Comparison of ENCODE assay signal across 12 mouse cellular contexts in the genomic region with DNA sequence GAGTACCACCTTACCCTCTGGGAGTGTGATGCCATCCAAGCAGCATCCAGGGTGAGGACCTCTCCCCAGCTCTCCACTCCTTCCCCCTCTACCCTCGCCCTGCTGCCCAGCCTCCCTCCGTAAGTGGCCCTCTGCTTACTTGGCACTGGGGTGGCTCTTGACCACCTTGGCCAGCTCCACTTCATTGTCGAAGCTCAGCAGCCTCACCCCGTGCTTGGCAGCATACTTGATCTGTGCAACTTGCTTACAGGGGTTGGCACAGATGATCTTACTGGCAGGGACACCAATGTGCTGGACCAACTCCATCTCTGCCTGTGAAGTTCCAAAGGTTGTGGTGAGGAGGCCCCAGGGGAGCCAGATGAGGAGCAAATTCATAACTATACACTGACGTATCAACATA. TPM values are rescaled to one million over a fixed set of nuclear protein-coding genes. Genes with fewer than 3 reads are reported as not detected.
A peak's percentile ranks its signal among the peaks of the same experiment; 100 is the strongest.
DNase-seq lines count a peak whose midpoint lies in the region; ATAC-seq and TF ChIP-seq lines count a peak whose summit lies in the region.
"Had no signal": no experiment of that assay in that cellular context is flagged by ENCODE, and none has a peak within 500 bp of the region (broad histone marks: within the 10 kb centered on the region; RNA-seq: fewer than 3 reads in every experiment).

No protein-coding gene starts in this region.

- 0 out of 2 replicates have a peak, but pooled peaks have one; percentile 12 for TF ChIP-seq POLR2A in embryonic fibroblast, embryonic 13.5 days (IDR thresholded peaks at IDR 0.05; ENCODE audit: low read depth, low read length)

- DNase-seq in heart, adult 18-20 months = peak; percentile 51 to 64
- no peak for DNase-seq in heart, postnatal 25 days (ENCODE audit: low spot score)
- peak; percentile 82 for DNase-seq in left cerebral cortex, postnatal 4 days
- no peak for DNase-seq in left cerebral cortex, adult 2 months (ENCODE audit: extremely low spot score in 1 of 2, low spot score in 2 of 2)
- DNase-seq in kidney, postnatal 36 days = peak; percentile 61 to 72
- no peak for DNase-seq in layer of hippocampus, adult 18-20 months (ENCODE audit: low spot score in 2 of 2)
- DNase-seq: gastrocnemius, postnatal 25 days; thymus, adult 2 months had no signal

- ATAC-seq in activated CD4-positive, CD25-positive, alpha-beta regulatory T cell, adult 4 months = no peak

- H3K4me3 ChIP-seq in left cerebral cortex, adult 2 months = no peak overlapping the region
- H3K4me3 ChIP-seq in embryonic fibroblast, embryonic 13.5 days (ENCODE audit: insufficient read depth, low read length) = no peak overlapping the region
- H3K4me3 ChIP-seq: embryonic facial prominence, embryonic 13.5 days had no signal

- H3K4me1 ChIP-seq in embryonic fibroblast, embryonic 13.5 days (ENCODE audit: control insufficient read depth, insufficient read depth, low read length) = no peaks in the 10 kb centered on the region

- no peak for TF ChIP-seq CTCF in left cerebral cortex, adult 2 months (IDR thresholded peaks at IDR 0.05)
- no peak for TF ChIP-seq CTCF in embryonic fibroblast, embryonic 13.5 days (IDR thresholded peaks at IDR 0.05; ENCODE audit: borderline replicate concordance, insufficient read depth, low read length)

- intact Hi-C loops in heart, postnatal 25 days (cut with DNase I) = no loop called here
- intact Hi-C loops in left cerebral cortex, postnatal 4 days (cut with DNase I) = no loop called here
- intact Hi-C loops in left cerebral cortex, adult 2 months (cut with DNase I) = no loop called here

- no peak overlapping the region for H3K27ac ChIP-seq in left cerebral cortex, adult 2 months
- no peak overlapping the region for H3K27ac ChIP-seq in embryonic fibroblast, embryonic 13.5 days (ENCODE audit: insufficient read depth, low read length)
- H3K27ac ChIP-seq: embryonic facial prominence, embryonic 13.5 days; macrophage had no signal

RNA-seq across cellular contexts. Expression of a gene that starts 11.8 kb away (rescaled TPM):
- total RNA-seq in heart, adult 18-20 months (2021) = 1 to 10 TPM; 2.3 to 3.5 TPM
- 1 to 10 TPM; 2.1 to 3.2 TPM for total RNA-seq in heart, postnatal 25 days (2021)
- total RNA-seq in left cerebral cortex, postnatal 4 days (2021) = 10 to 100 TPM; 17.8 to 20.0 TPM
- total RNA-seq in left cerebral cortex, adult 2 months (2021) = 10 to 100 TPM; 45.2 to 53.2 TPM
- polyA plus RNA-seq in embryonic fibroblast, embryonic 13.5 days (2011; ENCODE audit: insufficient read length, low read depth, missing spikeins) = 29.0 and 37.5 TPM in 2 replicates
- 10 to 100 TPM; 38.9 to 41.7 TPM for total RNA-seq in layer of hippocampus, adult 18-20 months (2021)
- polyA plus RNA-seq in activated CD4-positive, CD25-positive, alpha-beta regulatory T cell, adult 4 months (2017; shearing (Covaris generic)) = under 1 TPM in 1 of 2 experiments, not detected in 1; 0.34 TPM

RNA-seq across cellular contexts. Expression of a gene that starts 41.3 kb away (rescaled TPM):
- total RNA-seq in heart, adult 18-20 months (2021) = 10 to 100 TPM; 75.7 to 78.3 TPM
- 10 to 100 TPM; 72.9 to 73.9 TPM for total RNA-seq in heart, postnatal 25 days (2021)
- total RNA-seq in left cerebral cortex, postnatal 4 days (2021) = 10 to 100 TPM; 33.5 to 33.8 TPM
- 10 to 100 TPM; 25.7 to 30.4 TPM for total RNA-seq in left cerebral cortex, adult 2 months (2021)
- 95.5 and 107 TPM in 2 replicates for polyA plus RNA-seq in embryonic fibroblast, embryonic 13.5 days (2011; ENCODE audit: insufficient read length, low read depth, missing spikeins)
- total RNA-seq in layer of hippocampus, adult 18-20 months (2021) = 10 to 100 TPM; 24.9 TPM
- polyA plus RNA-seq in activated CD4-positive, CD25-positive, alpha-beta regulatory T cell, adult 4 months (2017; shearing (Covaris generic)) = 100 to 1,000 TPM in 1 of 2 experiments, 10 to 100 TPM in 1; 62.4 to 108 TPM

Comparison
In these comparisons a context has a peak if more than half of its experiments do, and no peak if none do; other contexts are left out.
1. DNase-seq: peak in heart, adult 18-20 months (2 of 2), left cerebral cortex, postnatal 4 days (single experiment) and kidney, postnatal 36 days (2 of 2); none in heart, postnatal 25 days (single experiment), left cerebral cortex, adult 2 months (0 of 2) and layer of hippocampus, adult 18-20 months (0 of 2).
2. RNA of a gene that starts 11.8 kb away (total RNA-seq): 45.2 to 53.2 TPM in left cerebral cortex, adult 2 months, 38.9 to 41.7 TPM in layer of hippocampus, adult 18-20 months and 17.8 to 20.0 TPM in left cerebral cortex, postnatal 4 days; 2.3 to 3.5 TPM in heart, adult 18-20 months and 2.1 to 3.2 TPM in heart, postnatal 25 days; every median in the first group is over 4 times any median in the second.